In genomic region chr14:99981209-99981608, GRCm38 (mm10) we compare ENCODE assay signal across 19 mouse cellular contexts.
"Had no signal": no experiment of that assay in that cellular context is flagged by ENCODE, and none has a peak within 500 bp of the region (broad histone marks: within the 10 kb centered on the region; RNA-seq: fewer than 3 reads in every experiment).

No protein-coding gene starts in this region.

- H3K9me3 ChIP-seq: midbrain, embryonic 12.5 days; midbrain, embryonic 15.5 days; neural tube, embryonic 13.5 days had no signal

- H3K27me3 ChIP-seq: midbrain, embryonic 12.5 days; midbrain, embryonic 15.5 days; neural tube, embryonic 13.5 days had no signal

- H3K36me3 ChIP-seq: midbrain, embryonic 12.5 days; midbrain, embryonic 15.5 days; neural tube, embryonic 13.5 days had no signal

- H3K4me2 ChIP-seq: liver, embryonic 11.5 days; midbrain, embryonic 12.5 days; midbrain, embryonic 15.5 days; neural tube, embryonic 13.5 days had no signal

- H3K9ac ChIP-seq: liver, embryonic 14.5 days; liver, postnatal 0 days; midbrain, embryonic 12.5 days; midbrain, embryonic 15.5 days; neural tube, embryonic 13.5 days had no signal

- ATAC-seq: inflammation-experienced regulatory T-cells, adult 6 months; intestine, embryonic 16.5 days; liver, postnatal 0 days; midbrain, embryonic 15.5 days had no signal

- H3K27ac ChIP-seq: layer of hippocampus, adult 2 months; liver, embryonic 14.5 days; macrophage; midbrain, embryonic 12.5 days; midbrain, embryonic 15.5 days; neural tube, embryonic 13.5 days had no signal

- H3K4me3 ChIP-seq: layer of hippocampus, adult 2 months; midbrain, embryonic 12.5 days; midbrain, embryonic 15.5 days; neural tube, embryonic 13.5 days had no signal

- DNase-seq: kidney, adult 18-20 months; kidney, adult 9 months; kidney, postnatal 14 days; kidney, postnatal 4 days; layer of hippocampus, adult 9-11 months; liver, postnatal 0 days; retina, postnatal 1 day; right cerebral cortex, postnatal 25 days; thymus, adult 18-20 months; thymus, postnatal 4 days had no signal

- H3K4me1 ChIP-seq: midbrain, embryonic 15.5 days had no signal
